Mouse (Mus musculus): Measurements from ENCODE around the gene Lrrc8c. TPM values are rescaled to one million over a fixed set of nuclear protein-coding genes. Genes with fewer than 3 reads are reported as not detected.

Lrrc8c gene
- polyA plus RNA-seq, 1 experiment from 2014 or later, result 15.7 TPM

DNA sequence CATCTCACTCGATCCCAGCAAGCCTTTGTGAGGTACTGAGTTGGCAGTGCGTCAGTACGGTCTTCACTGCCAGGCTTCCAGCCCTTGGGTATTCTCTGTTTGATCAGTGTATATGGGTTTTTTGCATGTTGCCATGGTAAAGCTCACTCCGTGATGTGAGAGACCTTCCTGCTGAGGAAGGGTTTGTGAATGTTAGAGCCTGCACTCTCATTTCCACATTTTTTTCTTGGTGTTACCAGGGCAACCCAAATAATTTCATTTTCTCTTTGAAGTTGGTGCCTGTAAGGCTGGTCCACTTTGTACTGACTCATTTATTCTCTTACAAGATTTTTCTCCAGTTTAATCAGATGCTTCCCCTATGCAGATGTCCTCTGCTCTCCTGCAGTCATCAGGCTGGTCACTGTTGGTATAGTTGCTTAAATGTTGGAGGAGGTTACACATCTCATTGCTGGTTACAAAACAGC, 38.6 kb downstream of the Lrrc8c start:
- no peaks in the 10 kb centered on the region for H3K27me3 ChIP-seq
- H3K4me1 ChIP-seq, result no peaks in the 10 kb centered on the region
- no peak overlapping the region for H3K4me2 ChIP-seq
- H3K9ac ChIP-seq, result no peak overlapping the region
- peaks cover 2% of the 10 kb centered on the region; the same call in 1 of the 2 replicates for H3K36me3 ChIP-seq
- H3K9me3 ChIP-seq, result 0 out of 2 replicates have a peak, but pooled peaks cover 2% of the 10 kb centered on the region
- 78% methylated on average over 4 of the region's 4 CpGs for WGBS
- no peak overlapping the region for H3K4me3 ChIP-seq
- H3K27ac ChIP-seq, result no peak overlapping the region
- no peak for ATAC-seq (ENCODE audit: insufficient number of reproducible peaks, insufficient read depth, low FRiP score, low TSS enrichment, low read depth)

DNA sequence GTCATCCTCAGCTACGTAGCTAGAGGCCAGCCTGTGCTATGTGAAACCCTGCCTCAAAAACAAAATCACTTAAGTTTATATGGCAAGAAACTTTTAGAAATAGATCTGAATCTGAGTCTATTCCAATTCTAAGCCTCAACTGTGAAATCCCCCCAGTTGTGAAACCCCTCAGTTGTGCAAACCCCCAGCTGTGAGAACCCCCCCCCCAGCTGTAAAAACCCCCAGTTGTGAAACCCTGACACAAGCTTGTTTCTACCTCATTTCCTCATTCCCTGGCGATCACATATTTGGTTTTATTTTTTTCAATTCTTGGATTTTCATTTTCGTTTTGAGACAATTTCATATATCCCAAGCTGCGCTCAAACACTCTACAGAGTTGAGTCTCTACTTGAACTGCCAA, 39.3 kb downstream of the Lrrc8c start:
- Histone ChIP-seq H3K4me3 (no peak overlapping the region), H3K4me1 (no peaks in the 10 kb centered on the region), H3K27ac (no peak overlapping the region), H3K27me3 (no peaks in the 10 kb centered on the region), H3K9me3 (0 out of 2 replicates have a peak, but pooled peaks cover 2% of the 10 kb centered on the region), H3K9ac (no peak overlapping the region), H3K36me3 (peaks cover 2% of the 10 kb centered on the region; the same call in 1 of the 2 replicates), H3K4me2 (no peak overlapping the region)
- WGBS, result 87% methylated on average over 4 of the region's 4 CpGs
- no peak for ATAC-seq (ENCODE audit: insufficient number of reproducible peaks, insufficient read depth, low FRiP score, low TSS enrichment, low read depth)

DNA sequence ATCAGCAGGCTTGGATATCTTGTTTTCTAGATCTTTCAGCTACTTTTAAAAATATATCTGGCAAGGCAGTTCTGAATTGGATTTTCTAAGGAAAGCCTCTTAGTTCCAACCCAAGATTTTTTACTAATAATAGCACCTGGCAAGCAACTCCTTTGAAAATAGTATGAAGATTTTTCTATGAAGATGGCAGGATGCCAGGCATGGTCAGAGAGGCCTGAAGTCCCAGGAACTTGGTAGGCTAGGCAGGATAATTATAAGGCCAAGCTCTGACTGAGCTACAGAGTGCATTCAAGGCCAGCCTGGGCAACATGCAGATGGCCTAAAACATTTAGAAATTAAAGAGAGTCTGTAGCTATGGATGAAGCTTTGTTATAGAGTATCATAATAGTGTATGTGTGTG, 42.7 kb downstream of the Lrrc8c start:
- no peak overlapping the region for H3K4me2 ChIP-seq
- 0 out of 2 replicates have a peak, but pooled peaks cover 2% of the 10 kb centered on the region for H3K9me3 ChIP-seq
- H3K4me1 ChIP-seq, result no peaks in the 10 kb centered on the region
- no peaks in the 10 kb centered on the region for H3K27me3 ChIP-seq
- ATAC-seq (ENCODE audit: insufficient number of reproducible peaks, insufficient read depth, low FRiP score, low TSS enrichment, low read depth), result no peak
- H3K36me3 ChIP-seq, result peaks cover 2% of the 10 kb centered on the region; the same call in 1 of the 2 replicates
- no peak overlapping the region for H3K27ac ChIP-seq
- H3K9ac ChIP-seq, result no peak overlapping the region
- no peak overlapping the region for H3K4me3 ChIP-seq

DNA sequence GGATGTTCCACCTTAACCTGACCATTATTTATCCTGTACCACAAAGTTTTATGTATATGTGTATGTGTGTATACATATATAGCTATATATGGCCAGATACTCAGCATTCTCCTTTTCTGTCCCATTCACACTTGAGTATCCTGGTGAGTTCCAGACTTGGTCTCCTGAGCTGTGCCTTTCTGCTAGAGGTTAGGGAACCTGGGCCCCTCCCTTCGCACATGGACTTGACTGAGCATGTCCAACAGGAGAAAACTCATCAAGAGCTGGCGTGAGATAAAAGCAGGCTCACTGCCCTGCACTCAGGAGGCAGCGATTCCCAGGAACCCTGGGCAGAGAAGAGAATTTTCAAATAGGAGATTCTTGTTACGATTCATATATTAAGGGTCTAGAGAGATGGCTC, 45.6 kb downstream of the Lrrc8c start:
- ATAC-seq (ENCODE audit: insufficient number of reproducible peaks, insufficient read depth, low FRiP score, low TSS enrichment, low read depth), result no peak
- H3K4me2 ChIP-seq, result no peak overlapping the region
- H3K36me3 ChIP-seq, result peaks cover 2% of the 10 kb centered on the region; the same call in 1 of the 2 replicates
- no peaks in the 10 kb centered on the region for H3K27me3 ChIP-seq
- H3K4me1 ChIP-seq, result no peaks in the 10 kb centered on the region
- 81% methylated on average over 4 of the region's 4 CpGs for WGBS
- H3K9ac ChIP-seq, result no peak overlapping the region
- no peaks in the 10 kb centered on the region for H3K9me3 ChIP-seq
- H3K4me3 ChIP-seq, result no peak overlapping the region
- H3K27ac ChIP-seq, result no peak overlapping the region

GRCm38 (mm10) chr5:105565824-105566223, 46.6 kb downstream of the Lrrc8c start:
- Histone ChIP-seq H3K4me2 (no peak overlapping the region), H3K4me3 (no peak overlapping the region), H3K4me1 (no peaks in the 10 kb centered on the region), H3K27me3 (no peaks in the 10 kb centered on the region), H3K9me3 (no peaks in the 10 kb centered on the region), H3K36me3 (no peaks in the 10 kb centered on the region), H3K9ac (no peak overlapping the region), H3K27ac (no peak overlapping the region)
- ATAC-seq (ENCODE audit: insufficient number of reproducible peaks, insufficient read depth, low FRiP score, low TSS enrichment, low read depth), result no peak
- WGBS, result 85% methylated on average over 4 of the region's 4 CpGs

GRCm38 (mm10) chr5:105566852-105567412, 47.7 kb downstream of the Lrrc8c start:
- Histone ChIP-seq H3K36me3 (no peaks in the 10 kb centered on the region), H3K9me3 (no peaks in the 10 kb centered on the region), H3K27ac (no peak overlapping the region), H3K27me3 (no peaks in the 10 kb centered on the region), H3K9ac (no peak overlapping the region), H3K4me2 (no peak overlapping the region), H3K4me3 (no peak overlapping the region), H3K4me1 (no peaks in the 10 kb centered on the region)
- ATAC-seq (ENCODE audit: insufficient number of reproducible peaks, insufficient read depth, low FRiP score, low TSS enrichment, low read depth), result no peak
- 65% methylated on average over 7 of the region's 7 CpGs for WGBS

DNA sequence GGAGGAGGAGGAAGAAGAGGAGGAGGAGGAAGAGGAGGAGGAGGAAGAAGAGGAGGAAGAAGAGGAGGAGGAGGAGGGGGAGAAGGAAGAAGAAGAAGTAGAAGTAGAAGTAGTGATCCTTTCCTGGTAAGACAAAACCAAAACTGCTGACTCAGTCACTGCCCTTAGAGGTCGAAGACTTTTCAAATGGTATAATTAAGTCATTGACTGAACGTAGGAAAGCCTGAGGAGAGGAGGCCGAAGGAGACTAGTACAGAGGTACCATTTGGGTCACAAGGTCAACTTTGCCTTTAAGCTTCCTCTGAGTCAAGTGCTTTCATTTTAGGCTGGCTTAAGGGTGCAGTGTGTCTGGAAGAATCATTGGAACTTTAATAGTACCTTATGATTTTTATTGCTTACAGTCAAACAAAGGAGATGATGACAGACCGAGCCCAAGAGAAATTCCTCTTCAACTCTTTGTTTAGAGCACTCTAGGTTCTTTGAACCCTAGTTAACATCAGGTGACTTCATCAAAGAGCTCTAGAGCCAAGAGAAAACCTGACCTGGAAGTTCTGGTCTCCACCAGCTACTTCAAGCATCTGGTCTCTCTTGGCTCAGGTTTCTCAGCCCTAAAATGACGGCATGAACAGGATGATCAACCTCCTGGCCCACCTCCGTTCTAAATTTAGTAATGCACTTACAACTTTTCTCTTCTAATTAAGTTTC, 49.0 kb downstream of the Lrrc8c start:
- Histone ChIP-seq H3K4me2 (no peak overlapping the region), H3K36me3 (no peaks in the 10 kb centered on the region), H3K4me1 (0 out of 2 replicates have a peak, but pooled peaks cover 4% of the 10 kb centered on the region), H3K4me3 (no peak overlapping the region), H3K9me3 (no peaks in the 10 kb centered on the region), H3K27me3 (no peaks in the 10 kb centered on the region), H3K27ac (no peak overlapping the region), H3K9ac (no peak overlapping the region)
- no peak for ATAC-seq (ENCODE audit: insufficient number of reproducible peaks, insufficient read depth, low FRiP score, low TSS enrichment, low read depth)
- 53% methylated on average over 6 of the region's 6 CpGs for WGBS

DNA sequence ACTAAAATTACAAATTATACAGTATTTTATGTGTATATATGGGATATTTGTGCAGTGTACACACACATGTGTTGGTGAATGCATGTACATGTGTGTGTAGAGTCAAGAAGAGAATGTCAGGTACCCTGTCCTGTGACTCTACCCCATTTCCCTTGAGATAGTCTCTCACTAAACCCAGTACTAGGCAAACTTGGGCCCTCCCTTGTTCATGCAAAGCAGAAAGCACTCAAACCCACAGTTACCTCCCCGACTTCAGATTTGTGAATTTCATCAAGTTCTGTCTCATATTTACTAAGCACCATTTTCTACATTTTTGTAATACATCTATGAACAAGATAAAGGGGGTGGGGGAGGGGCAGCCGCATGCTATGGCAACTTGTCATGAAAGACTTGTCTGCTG, 50.0 kb downstream of the Lrrc8c start:
- Histone ChIP-seq H3K27ac (no peak overlapping the region), H3K4me1 (0 out of 2 replicates have a peak, but pooled peaks cover 4% of the 10 kb centered on the region), H3K4me2 (no peak overlapping the region), H3K4me3 (no peak overlapping the region), H3K9ac (no peak overlapping the region), H3K27me3 (no peaks in the 10 kb centered on the region), H3K9me3 (no peaks in the 10 kb centered on the region), H3K36me3 (no peaks in the 10 kb centered on the region)
- WGBS, result 85% methylated on average over 2 of the region's 2 CpGs
- no peak for ATAC-seq (ENCODE audit: insufficient number of reproducible peaks, insufficient read depth, low FRiP score, low TSS enrichment, low read depth)

DNA sequence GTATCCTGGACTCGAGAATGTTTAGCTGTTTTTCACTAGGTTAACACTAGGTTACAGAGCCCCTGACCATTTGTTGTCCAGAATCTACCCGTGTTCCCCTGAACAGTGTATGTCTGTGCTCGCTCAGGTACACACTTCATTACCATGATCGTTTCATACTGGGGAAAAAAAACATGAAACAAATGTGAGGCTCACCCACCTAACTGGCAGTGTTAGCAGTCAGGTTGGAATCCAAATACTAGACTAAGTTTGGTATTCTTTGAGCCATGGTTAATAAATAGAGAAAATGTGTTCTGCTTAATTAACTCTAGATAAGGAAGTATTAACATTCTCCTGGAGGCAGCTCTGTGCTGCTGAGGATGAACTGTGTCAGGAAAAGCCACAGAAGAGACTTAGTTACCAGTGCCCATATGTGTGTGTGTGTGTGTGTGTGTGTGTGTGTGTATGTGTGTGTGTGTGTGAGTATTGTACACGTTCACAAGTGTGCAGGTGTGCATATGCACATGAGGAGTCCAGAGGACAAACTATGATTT, 53.0 kb downstream of the Lrrc8c start:
- WGBS, result 75% methylated on average over 5 of the region's 5 CpGs
- no peak overlapping the region for H3K4me2 ChIP-seq
- H3K36me3 ChIP-seq, result no peaks in the 10 kb centered on the region
- no peaks in the 10 kb centered on the region for H3K9me3 ChIP-seq
- ATAC-seq (ENCODE audit: insufficient number of reproducible peaks, insufficient read depth, low FRiP score, low TSS enrichment, low read depth), result no peak
- no peak overlapping the region for H3K4me3 ChIP-seq
- 0 out of 2 replicates have a peak, but pooled peaks cover 7% of the 10 kb centered on the region for H3K4me1 ChIP-seq
- no peak overlapping the region for H3K9ac ChIP-seq
- H3K27ac ChIP-seq, result no peak overlapping the region
- no peaks in the 10 kb centered on the region for H3K27me3 ChIP-seq

DNA sequence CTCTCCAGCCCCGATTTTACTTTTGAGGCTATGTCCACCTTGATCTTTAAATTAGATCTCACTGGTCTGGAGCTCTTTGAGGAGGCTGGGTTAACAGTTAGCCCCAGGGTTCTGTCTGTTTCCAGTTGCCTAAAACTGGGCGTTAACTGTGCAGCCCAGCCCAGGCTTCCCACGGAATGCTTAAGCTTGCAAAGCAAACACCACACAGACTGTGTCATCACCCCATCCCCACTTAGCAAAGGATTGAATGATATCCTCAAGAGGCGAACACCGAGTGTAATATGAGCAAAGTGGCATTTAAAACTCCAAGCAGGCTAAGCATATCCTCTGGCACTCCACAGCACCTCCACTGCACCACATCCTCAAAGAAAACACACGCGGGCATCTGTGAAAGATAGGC, 53.7 kb downstream of the Lrrc8c start:
- Histone ChIP-seq H3K4me1 (0 out of 2 replicates have a peak, but pooled peaks cover 7% of the 10 kb centered on the region), H3K27ac (no peak overlapping the region), H3K36me3 (no peaks in the 10 kb centered on the region), H3K9me3 (no peaks in the 10 kb centered on the region), H3K4me3 (no peak overlapping the region), H3K4me2 (no peak overlapping the region), H3K27me3 (no peaks in the 10 kb centered on the region), H3K9ac (no peak overlapping the region)
- ATAC-seq (ENCODE audit: insufficient number of reproducible peaks, insufficient read depth, low FRiP score, low TSS enrichment, low read depth), result no peak
- 44% methylated on average over 7 of the region's 7 CpGs for WGBS

DNA sequence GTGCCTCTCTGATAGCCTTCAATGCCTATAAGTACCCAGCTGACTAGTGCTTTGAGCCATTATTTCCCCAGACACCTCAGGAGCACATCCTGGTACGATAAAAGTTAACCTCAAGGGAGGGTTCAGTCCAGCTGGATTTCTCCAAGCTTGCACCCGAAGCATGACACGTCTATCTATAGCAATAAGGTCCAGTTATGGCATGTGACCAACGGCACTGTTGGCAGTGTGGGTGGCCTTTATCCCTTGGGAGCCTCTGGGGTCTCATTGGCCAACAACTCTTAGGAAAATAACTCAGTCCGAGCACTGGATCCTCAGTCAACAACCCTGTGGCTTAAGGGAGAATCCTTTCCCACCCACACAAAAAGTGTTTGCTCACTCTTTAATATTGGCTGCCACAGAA, 55.6 kb downstream of the Lrrc8c start:
- Histone ChIP-seq H3K27me3 (no peaks in the 10 kb centered on the region), H3K9ac (no peak overlapping the region), H3K9me3 (no peaks in the 10 kb centered on the region), H3K27ac (no peak overlapping the region), H3K4me3 (no peak overlapping the region), H3K4me2 (no peak overlapping the region), H3K4me1 (0 out of 2 replicates have a peak, but pooled peaks cover 7% of the 10 kb centered on the region), H3K36me3 (0 out of 2 replicates have a peak, but pooled peaks cover 3% of the 10 kb centered on the region)
- 90% methylated on average over 5 of the region's 5 CpGs for WGBS
- ATAC-seq (ENCODE audit: insufficient number of reproducible peaks, insufficient read depth, low FRiP score, low TSS enrichment, low read depth), result no peak

- Histone ChIP-seq H3K36me3 (0 out of 2 replicates have a peak, but pooled peaks cover 10% of the 10 kb centered on the region), H3K27ac (no peak overlapping the region), H3K4me3 (no peak overlapping the region), H3K9me3 (no peaks in the 10 kb centered on the region), H3K4me1 (0 out of 2 replicates have a peak, but pooled peaks cover 7% of the 10 kb centered on the region), H3K4me2 (no peak overlapping the region), H3K9ac (no peak overlapping the region), H3K27me3 (no peaks in the 10 kb centered on the region)
- ATAC-seq (ENCODE audit: insufficient number of reproducible peaks, insufficient read depth, low FRiP score, low TSS enrichment, low read depth), result no peak
- 67% methylated on average over 6 of the region's 6 CpGs for WGBS
Observed at GRCm38 (mm10) chr5:105575839-105576238, 56.7 kb downstream of the Lrrc8c start.
